Mouse (Mus musculus): ENCODE measurements around the gene Khdc4.

The Khdc4 gene

DNA sequence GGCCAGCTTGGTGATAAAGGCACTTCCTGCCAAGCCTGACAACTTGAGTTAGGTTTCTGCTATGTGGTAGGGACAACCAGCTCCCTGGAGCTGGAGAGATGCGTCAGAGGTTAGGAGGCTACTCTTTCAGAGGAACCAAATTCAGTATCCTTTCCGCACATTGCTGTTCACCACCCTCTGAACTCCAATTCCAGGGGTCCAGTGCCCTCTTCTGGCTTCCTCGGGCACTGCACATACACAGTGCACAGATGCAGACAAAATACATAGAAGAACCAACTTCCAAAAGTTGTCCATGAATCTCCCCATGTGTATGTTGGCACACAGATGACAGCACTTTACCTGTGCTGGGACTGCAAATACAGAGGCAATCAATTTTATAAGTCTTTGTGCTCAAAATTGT is 53.0 kb downstream of the Khdc4 start:
- DNase-seq = peak; percentile 16 to 24

DNA sequence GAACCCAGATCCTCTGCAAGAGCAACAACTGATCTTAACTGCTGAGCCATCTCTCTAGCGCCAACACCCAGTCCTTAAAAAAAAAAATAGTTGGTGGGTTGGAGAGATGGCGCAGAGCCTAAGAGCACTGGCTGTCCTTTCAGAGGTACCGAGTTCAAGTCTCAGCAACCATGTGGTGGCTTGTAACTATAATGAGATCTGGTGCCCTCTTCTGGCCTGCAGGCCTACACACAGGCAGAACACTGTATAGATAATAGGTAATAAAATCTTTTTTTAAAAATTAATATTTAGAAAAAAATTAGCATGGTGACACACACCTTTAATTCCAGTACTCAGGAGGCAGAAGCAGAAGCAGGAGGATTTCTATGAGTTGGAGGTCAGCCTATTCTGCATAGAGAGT is 54.5 kb downstream of the Khdc4 start:
- no peak for DNase-seq

DNA sequence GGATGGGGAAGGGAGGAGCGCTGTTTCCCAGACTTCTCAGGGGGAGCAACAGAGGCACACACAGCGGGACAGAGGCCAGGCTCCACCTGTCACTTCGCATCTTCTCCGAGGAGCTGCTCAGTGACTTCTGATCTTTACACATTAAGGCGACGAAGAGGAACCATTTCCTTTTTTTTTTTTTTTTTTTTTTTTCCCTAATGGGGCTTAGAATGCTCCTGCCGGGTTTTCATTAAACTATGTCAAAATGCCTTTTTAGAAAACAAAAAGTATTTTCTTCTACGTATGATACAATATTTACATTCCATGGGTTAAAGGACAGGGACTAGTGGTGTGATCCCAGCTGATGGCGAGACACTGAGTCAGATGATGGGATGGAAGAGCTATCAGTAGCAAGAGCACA is 59.9 kb downstream of the Khdc4 start:
- DNase-seq = no peak

DNA sequence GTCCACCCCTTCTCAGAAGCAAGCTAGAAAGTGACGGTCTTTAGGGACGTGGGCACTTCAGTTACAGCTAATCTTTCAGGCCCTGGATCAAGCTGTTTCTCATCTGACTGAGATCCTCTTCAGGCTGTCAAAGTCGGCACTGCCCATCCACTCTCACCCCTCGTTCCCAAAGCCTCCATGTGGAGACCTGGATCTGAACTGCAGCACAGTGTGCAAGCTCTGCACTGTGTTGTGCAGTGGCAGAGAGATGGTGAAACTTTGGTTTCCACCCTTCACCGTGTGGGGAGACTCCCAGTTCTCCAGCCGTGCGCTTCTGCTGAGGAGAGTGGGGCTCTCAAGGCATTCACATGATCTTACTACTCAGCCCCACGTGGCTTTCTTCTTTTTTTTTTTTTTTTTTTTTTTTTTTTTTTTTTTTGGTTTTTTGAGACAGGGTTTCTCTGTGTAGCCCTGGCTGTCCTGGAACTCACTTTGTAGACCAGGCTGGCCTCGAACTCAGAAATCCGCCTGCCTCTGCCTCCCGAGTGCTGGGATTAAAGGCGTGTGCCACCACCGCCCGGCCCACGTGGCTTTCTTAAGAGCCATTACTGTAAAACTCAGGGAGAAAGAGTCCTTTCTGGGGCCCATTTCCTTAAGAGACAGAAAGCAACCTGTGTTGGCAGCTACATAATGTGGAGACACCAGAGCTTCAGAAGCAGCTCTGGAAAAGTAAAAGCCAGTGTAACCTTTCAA is 60.7 kb downstream of the Khdc4 start:
- DNase-seq = no peak

DNA sequence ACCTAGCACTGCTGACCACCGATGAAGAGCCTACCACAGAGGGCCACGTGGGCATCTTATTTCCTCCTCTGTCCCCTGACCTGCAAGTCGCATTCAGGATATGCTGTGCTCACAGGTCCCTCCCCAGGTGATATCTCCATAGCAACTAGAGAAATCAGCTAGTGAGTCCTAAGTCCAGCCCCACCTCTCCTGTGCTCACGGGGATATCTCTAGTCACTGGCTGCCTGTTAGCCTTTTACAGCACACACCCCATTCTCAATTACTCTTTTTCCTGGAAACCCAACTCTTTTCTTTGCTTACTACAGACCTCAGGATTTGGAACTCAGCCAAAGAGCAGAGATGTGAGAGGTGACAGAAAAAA is 61.2 kb downstream of the Khdc4 start:
- DNase-seq = no peak

DNA sequence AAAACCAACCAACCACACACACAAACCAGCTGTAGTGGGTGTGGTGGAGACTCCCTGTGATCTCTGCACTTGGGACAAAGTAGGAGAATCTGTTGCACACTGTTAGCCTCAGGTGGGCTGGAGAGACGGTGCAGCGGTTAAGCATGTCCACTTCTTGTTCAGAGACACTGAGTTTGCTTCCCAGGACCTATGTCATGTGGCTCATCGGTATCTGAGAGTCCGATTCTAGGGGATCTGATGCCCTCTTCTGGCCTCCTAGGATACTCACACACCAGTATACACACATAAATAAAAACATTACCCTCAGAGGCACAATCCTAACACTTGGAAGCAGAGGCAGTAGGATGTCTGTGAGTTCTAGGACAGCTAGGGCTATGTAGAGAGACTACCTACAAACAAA is 68.7 kb downstream of the Khdc4 start:
- no peak for DNase-seq

DNA sequence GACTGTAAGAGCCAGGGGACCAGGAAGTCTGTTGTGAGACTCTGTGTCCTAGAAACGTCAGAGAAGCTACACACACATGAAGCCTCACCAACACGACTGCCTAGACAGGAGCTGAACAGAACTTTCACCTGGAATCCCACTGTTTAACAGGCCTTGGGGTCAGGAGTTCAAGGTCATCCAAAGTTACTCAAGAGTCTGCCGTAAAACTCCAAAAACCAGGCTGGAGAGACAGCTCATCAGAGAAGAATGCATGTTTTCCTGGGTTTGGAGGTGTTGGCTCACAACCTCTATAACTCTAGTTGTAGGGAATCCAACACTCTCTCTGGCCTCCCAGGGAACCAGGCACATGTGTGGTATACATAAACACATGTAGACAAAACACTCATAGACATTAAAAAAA is 69.9 kb downstream of the Khdc4 start:
- DNase-seq = no peak

DNA sequence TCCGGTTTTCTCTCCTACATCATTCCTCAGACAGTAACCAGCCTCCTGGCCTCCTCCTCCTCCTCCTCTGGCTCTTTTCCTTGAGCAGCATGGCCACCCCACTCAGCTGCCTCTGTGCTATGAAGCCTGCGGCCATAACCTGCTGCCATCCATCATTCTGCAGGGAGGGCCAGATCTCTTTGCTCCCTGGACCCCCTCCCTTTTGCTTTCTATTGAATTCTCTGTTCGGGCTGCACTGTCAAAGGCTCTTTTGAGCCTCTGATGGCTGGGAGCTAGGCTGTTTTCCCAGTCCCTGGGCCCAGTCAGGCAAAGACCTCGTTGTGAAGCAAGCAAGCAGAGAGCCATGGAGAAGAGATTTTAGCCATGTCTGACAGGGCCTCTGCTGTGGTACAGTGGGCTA is 70.7 kb downstream of the Khdc4 start:
- DNase-seq = no peak

DNA sequence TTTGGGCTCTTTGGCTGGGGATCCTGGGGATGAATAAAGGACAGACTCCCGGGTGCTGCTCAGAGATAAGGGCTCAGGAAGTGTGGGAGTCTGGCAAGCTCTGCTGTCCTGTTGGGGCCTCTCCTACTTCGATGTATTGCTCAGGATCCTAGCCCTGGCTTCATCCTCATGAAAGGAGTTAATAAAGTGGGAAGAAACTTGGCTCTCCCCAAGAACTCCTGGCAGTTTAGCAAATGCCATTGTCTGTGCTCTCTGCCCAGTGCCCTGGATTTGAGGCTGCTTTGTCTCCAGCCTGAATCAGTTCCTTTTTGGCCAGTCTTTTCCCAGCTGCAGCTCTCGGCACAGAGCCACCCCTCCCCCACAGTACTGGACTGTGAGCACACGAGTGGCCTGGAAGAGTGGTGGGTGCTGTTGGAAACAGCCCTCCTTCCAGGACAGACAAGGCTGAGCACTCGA is 72.5 kb downstream of the Khdc4 start:
- DNase-seq = no peak

DNA sequence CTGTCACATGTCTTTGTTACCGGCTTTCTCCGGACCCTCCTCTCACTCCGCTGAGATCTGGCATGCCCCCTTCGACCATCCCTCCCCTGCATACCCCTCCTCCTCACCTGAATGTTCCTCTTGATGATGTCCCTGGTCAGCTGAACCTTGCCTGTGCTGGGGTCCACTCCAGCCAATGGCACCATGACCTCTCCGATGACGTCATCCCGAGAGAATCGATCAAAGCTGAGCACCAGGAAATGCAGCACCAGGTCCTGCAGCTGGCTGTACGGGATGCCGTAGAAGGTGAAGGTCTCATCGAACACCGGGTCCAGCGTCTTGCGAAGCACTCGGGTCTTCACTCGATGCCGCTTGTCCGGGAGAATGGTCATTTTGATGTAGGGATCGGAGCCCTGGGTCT is 76.0 kb downstream of the Khdc4 start:
- DNase-seq = no peak

DNA sequence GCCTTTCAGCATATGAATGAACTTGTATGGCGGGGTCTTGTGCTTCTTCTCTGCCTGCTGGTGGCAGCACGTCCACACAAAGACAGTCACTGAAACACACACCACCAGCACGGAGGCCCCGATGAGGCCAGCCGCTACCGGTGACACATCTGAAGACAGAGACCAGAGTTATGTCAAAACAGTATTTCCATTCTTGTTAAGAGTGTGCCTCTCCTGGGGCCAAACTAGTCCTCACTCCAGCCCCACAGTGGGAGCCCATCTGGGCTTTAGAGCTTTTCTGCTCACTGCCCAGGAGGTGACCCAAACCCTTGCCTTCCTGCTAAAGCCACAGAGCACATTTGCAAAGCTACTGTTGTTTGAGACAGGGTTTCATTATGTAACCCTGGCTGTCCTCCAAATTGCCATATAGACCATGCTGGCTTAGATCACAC is 76.8 kb downstream of the Khdc4 start:
- no peak for DNase-seq

All from thymus, adult 18-20 months (tissue).